Mouse (Mus musculus) kidney, embryonic 16.5 days (tissue): ENCODE data around the gene Usp9x. TPM values are rescaled to one million over a fixed set of nuclear protein-coding genes. Genes with fewer than 3 reads are reported as not detected.

Source experiments
- polyA plus RNA-seq: library from polyadenylated mRNA; unstranded; fragments of >200 nt; fragmentation: Nextera tagmentation; extraction: Ambion mirVana; gene quantifications from 2 replicates; pipeline ENCODE4 v1.2.1, GENCODE M21; 2015

The Usp9x gene
- polyA plus RNA-seq, 1 experiment from 2014 or later: 28.5 TPM

Other genes with a start within 250 kb of the Usp9x start
- gene Ddx3x, start 209.5 kb downstream of the Usp9x start, polyA plus RNA-seq: 128 and 132 TPM in 2 replicates